Mouse (Mus musculus): ENCODE results near the gene Gstm4.
"Not testable (repeated sequence)": the region's sequence is repeated elsewhere in the genome, so short reads cannot be mapped to it uniquely, and the experiment has no call there.

Gstm4 gene

DNA sequence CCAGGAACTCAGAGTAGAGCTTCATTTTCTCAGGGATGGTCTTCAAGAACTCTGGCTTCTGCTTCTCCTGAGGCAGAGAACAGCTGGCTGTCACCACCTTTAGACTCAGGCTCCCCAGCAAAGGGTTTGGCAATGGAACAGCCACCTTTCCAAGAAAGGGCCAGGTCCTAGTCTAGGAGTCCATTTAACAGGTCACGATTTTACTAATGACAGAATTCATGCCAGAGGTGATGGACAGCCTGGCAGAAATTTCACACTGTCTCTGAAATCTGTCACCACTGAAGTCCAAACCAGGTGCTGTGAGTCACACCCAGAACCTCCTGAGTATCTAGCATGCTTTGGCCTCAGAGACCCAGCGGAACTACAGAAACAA is 29.7 kb downstream of the Gstm4 start:
- no peak for DNase-seq

GRCm38 (mm10) chr3:108014098-108014973 is 30.4 kb downstream of the Gstm4 start:
- no peak for DNase-seq

- DNase-seq, result peak; percentile 64
Measured at GRCm38 (mm10) chr3:108013331-108013871, 31.3 kb downstream of the Gstm4 start.

- no peak for DNase-seq
Measured at GRCm38 (mm10) chr3:108011558-108011957, 33.1 kb downstream of the Gstm4 start.

- DNase-seq, result peak; percentile 36
Measured at GRCm38 (mm10) chr3:108010286-108010685, 34.4 kb downstream of the Gstm4 start.

- peak; percentile 26 for DNase-seq
Measured at GRCm38 (mm10) chr3:108002021-108002420, 42.7 kb downstream of the Gstm4 start.

- DNase-seq, result no peak
Measured at GRCm38 (mm10) chr3:107999491-107999890, 45.2 kb downstream of the Gstm4 start.

DNA sequence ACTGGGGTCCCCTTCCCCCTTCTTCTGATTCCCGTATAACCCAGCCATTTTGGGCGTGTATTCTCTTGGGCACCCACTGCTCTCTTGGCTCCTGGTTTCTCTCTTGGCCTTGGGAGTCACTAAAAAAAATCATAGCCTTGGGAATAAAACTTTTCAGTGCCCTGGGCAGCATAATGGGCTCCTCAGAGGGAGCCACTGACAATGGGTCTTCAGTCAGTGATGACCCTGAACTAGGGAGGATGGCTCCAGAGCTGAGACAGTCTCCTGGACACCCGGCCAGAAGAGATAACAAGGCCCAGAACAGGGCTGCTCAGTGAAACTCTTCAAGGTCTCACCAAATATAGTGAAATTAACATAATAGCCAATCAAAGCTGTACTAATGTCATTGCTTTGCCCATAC is 46.1 kb downstream of the Gstm4 start:
- no peak for DNase-seq

GRCm38 (mm10) chr3:107996576-107996975 is 48.1 kb downstream of the Gstm4 start:
- no peak for DNase-seq

- not testable (repeated sequence) for DNase-seq
Measured at GRCm38 (mm10) chr3:107995974-107996373, 48.7 kb downstream of the Gstm4 start.
